20 mouse cellular contexts compared by ENCODE assay signal in the genomic region with DNA sequence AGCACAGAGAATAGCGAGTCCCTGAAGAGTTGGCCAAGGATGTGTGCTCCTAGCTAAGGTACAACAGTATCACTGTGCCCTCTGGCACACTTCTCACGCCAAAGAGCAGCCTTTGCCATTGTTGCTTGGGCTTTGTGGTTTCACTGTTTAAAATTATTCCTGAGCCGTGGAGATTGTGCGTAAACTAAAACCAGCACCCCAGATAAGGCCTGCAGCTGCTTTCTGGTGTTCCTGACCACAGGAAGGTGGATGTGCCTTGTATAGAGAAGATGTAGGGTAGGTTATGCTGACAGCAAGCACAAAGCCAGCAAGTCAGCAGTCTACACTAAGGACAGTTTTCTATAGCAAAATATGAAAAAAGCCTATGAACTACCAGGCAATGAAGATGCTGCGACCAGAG. TPM values are rescaled to one million over a fixed set of nuclear protein-coding genes. Genes with fewer than 3 reads are reported as not detected.
A peak's percentile ranks its signal among the peaks of the same experiment; 100 is the strongest.
DNase-seq lines count a peak whose midpoint lies in the region; ATAC-seq lines count a peak whose summit lies in the region.
"Had no signal": no experiment of that assay in that cellular context is flagged by ENCODE, and none has a peak within 500 bp of the region (broad histone marks: within the 10 kb centered on the region; RNA-seq: fewer than 3 reads in every experiment).

No protein-coding gene starts in this region.

- H3K4me3 ChIP-seq in megakaryocyte, embryonic 14.5 days (replicated peaks) = peak overlapping the region; percentile 70
- H3K4me3 ChIP-seq in liver, embryonic 16.5 days (ENCODE audit: low read depth, low read length) = no peak overlapping the region
- H3K4me3 ChIP-seq in kidney, embryonic 15.5 days (replicated peaks) = no peak overlapping the region
- H3K4me3 ChIP-seq: embryonic facial prominence, embryonic 10.5 days; forebrain, embryonic 13.5 days; heart, embryonic 12.5 days; hindbrain, embryonic 15.5 days had no signal

- WGBS in liver, embryonic 16.5 days (ENCODE audit: insufficient replicate concordance) = 35% methylated on average over 5 of the region's 5 CpGs
- 86% methylated on average over 5 of the region's 5 CpGs for WGBS in kidney, embryonic 15.5 days

- H3K27me3 ChIP-seq in megakaryocyte, embryonic 14.5 days (replicated peaks) = no peaks in the 10 kb centered on the region
- H3K27me3 ChIP-seq in liver, embryonic 16.5 days (ENCODE audit: control insufficient read depth, insufficient read depth, low read depth, low read length) = no peaks in the 10 kb centered on the region
- H3K27me3 ChIP-seq in kidney, embryonic 15.5 days = no peaks in the 10 kb centered on the region
- H3K27me3 ChIP-seq: forebrain, embryonic 13.5 days; heart, embryonic 12.5 days; hindbrain, embryonic 15.5 days; Patski had no signal

- DNase-seq in left cerebral cortex, adult 9 months (ENCODE audit: low spot score in 2 of 2) = no peak
- DNase-seq in spleen, postnatal 4 days (ENCODE audit: low spot score in 2 of 2) = no peak
- DNase-seq: adrenal gland, postnatal 14 days; cerebellum, adult 18-20 months; cerebellum, adult 9-11 months; cerebellum, postnatal 36 days; forebrain, postnatal 0 days; gastrocnemius, postnatal 14 days had no signal

- peaks cover 45% of the 10 kb centered on the region for H3K36me3 ChIP-seq in megakaryocyte, embryonic 14.5 days (replicated peaks; ENCODE audit: low read length)
- peaks cover 9% of the 10 kb centered on the region; the same call in 1 of the 2 replicates for H3K36me3 ChIP-seq in liver, embryonic 16.5 days (ENCODE audit: control insufficient read depth, insufficient read depth)
- peaks cover 34% of the 10 kb centered on the region for H3K36me3 ChIP-seq in kidney, embryonic 15.5 days

- no peak overlapping the region for H3K9ac ChIP-seq in liver, embryonic 16.5 days (ENCODE audit: low read depth, low read length)
- H3K9ac ChIP-seq in kidney, embryonic 15.5 days = no peak overlapping the region
- H3K9ac ChIP-seq: forebrain, embryonic 13.5 days; forebrain, postnatal 0 days; heart, embryonic 12.5 days; hindbrain, embryonic 15.5 days had no signal

- H3K9me3 ChIP-seq in megakaryocyte, embryonic 14.5 days = no peaks in the 10 kb centered on the region
- no peaks in the 10 kb centered on the region for H3K9me3 ChIP-seq in liver, embryonic 16.5 days (replicated peaks; ENCODE audit: control insufficient read depth, low read length)
- H3K9me3 ChIP-seq in kidney, embryonic 15.5 days (replicated peaks) = no peaks in the 10 kb centered on the region
- H3K9me3 ChIP-seq: embryonic facial prominence, embryonic 10.5 days; forebrain, embryonic 13.5 days; heart, embryonic 12.5 days; hindbrain, embryonic 15.5 days had no signal

- H3K27ac ChIP-seq in liver, embryonic 16.5 days (ENCODE audit: low read length) = peak overlapping the region; percentile 29; the same call in 1 of the 2 replicates
- H3K27ac ChIP-seq in kidney, embryonic 15.5 days = no peak overlapping the region
- H3K27ac ChIP-seq: embryonic facial prominence, embryonic 10.5 days; forebrain, embryonic 13.5 days; hindbrain, embryonic 15.5 days had no signal

- ATAC-seq in megakaryocyte, adult 5-6 weeks (ENCODE audit: poor library complexity, severe bottlenecking) = no peak
- ATAC-seq in common myeloid progenitor, adult 5-6 weeks (replicated peaks; ENCODE audit: low read depth, poor library complexity, severe bottlenecking) = peak; percentile 59
- ATAC-seq in liver, embryonic 16.5 days (ENCODE audit: low read depth) = peak; percentile 30; the same call in 1 of the 2 replicates
- ATAC-seq in kidney, embryonic 15.5 days (replicated peaks; ENCODE audit: low FRiP score) = no peak
- ATAC-seq: activated CD4-positive, CD25-positive, alpha-beta regulatory T cell, adult 4 months; forebrain, embryonic 13.5 days; forebrain, postnatal 0 days; Patski had no signal

- H3K4me2 ChIP-seq in liver, embryonic 16.5 days (ENCODE audit: low read depth, low read length) = no peak overlapping the region
- no peak overlapping the region for H3K4me2 ChIP-seq in kidney, embryonic 15.5 days
- H3K4me2 ChIP-seq: forebrain, embryonic 13.5 days; heart, embryonic 12.5 days; hindbrain, embryonic 15.5 days had no signal

- H3K4me1 ChIP-seq in megakaryocyte, embryonic 14.5 days = peaks cover 77% of the 10 kb centered on the region
- peaks cover 17% of the 10 kb centered on the region for H3K4me1 ChIP-seq in liver, embryonic 16.5 days (ENCODE audit: control insufficient read depth, low read depth, low read length)
- peaks cover 9% of the 10 kb centered on the region; the same call in 1 of the 2 replicates for H3K4me1 ChIP-seq in kidney, embryonic 15.5 days

RNA-seq across cellular contexts. Expression of a gene that starts 16.1 kb away (rescaled TPM):
- polyA plus RNA-seq in megakaryocyte, embryonic 14.5 days (2012; ENCODE audit: insufficient read depth, low replicate concordance) = 2.3 and 27.8 TPM in 2 replicates
- 36.1 and 50.7 TPM in 2 replicates for total RNA-seq in megakaryocyte, adult 5-6 weeks (2015)
- total RNA-seq in megakaryocyte, adult 5-6 weeks (2017) = 41.5 and 43.3 TPM in 2 replicates
- 70.9 and 81.0 TPM in 2 replicates for total RNA-seq in common myeloid progenitor, adult 5-6 weeks (2017)
- 13.1 and 15.4 TPM in 2 replicates for polyA plus RNA-seq in liver, embryonic 16.5 days (2015; fragmentation: Nextera tagmentation; extraction: Ambion mirVana)
- 56.4 and 56.7 TPM in 2 replicates for polyA plus RNA-seq in kidney, embryonic 15.5 days (2015; fragmentation: Nextera tagmentation; extraction: Ambion mirVana)

RNA-seq across cellular contexts. Expression of a gene that starts 31.6 kb away (rescaled TPM):
- 131 and 222 TPM in 2 replicates for polyA plus RNA-seq in megakaryocyte, embryonic 14.5 days (2012; ENCODE audit: insufficient read depth, low replicate concordance)
- 111 and 137 TPM in 2 replicates for total RNA-seq in megakaryocyte, adult 5-6 weeks (2015)
- total RNA-seq in megakaryocyte, adult 5-6 weeks (2017) = 111 and 121 TPM in 2 replicates
- 34.5 and 46.9 TPM in 2 replicates for total RNA-seq in common myeloid progenitor, adult 5-6 weeks (2017)
- 14.6 and 16.5 TPM in 2 replicates for polyA plus RNA-seq in liver, embryonic 16.5 days (2015; fragmentation: Nextera tagmentation; extraction: Ambion mirVana)
- polyA plus RNA-seq in kidney, embryonic 15.5 days (2015; fragmentation: Nextera tagmentation; extraction: Ambion mirVana) = 3.8 and 5.2 TPM in 2 replicates
- total RNA-seq: ES-E14 had no signal

RNA-seq across cellular contexts. Expression of a gene that starts 40.9 kb away (rescaled TPM):
- polyA plus RNA-seq in megakaryocyte, embryonic 14.5 days (2012; ENCODE audit: insufficient read depth, low replicate concordance) = 0.25 TPM in 1 of 2 replicates, not detected in the other
- 15.5 and 17.8 TPM in 2 replicates for total RNA-seq in megakaryocyte, adult 5-6 weeks (2015)
- 28.7 and 35.1 TPM in 2 replicates for total RNA-seq in megakaryocyte, adult 5-6 weeks (2017)
- 8.1 and 10.4 TPM in 2 replicates for total RNA-seq in common myeloid progenitor, adult 5-6 weeks (2017)
- polyA plus RNA-seq in liver, embryonic 16.5 days (2015; fragmentation: Nextera tagmentation; extraction: Ambion mirVana) = 0.56 and 0.63 TPM in 2 replicates
- 1.2 and 2.4 TPM in 2 replicates for polyA plus RNA-seq in kidney, embryonic 15.5 days (2015; fragmentation: Nextera tagmentation; extraction: Ambion mirVana)

Comparison
In these comparisons a context has a peak if more than half of its experiments do, and no peak if none do; other contexts are left out.
1. ATAC-seq: peak in common myeloid progenitor, adult 5-6 weeks (single experiment) and liver, embryonic 16.5 days (single experiment); none in megakaryocyte, adult 5-6 weeks (single experiment) and kidney, embryonic 15.5 days (single experiment).